Mouse (Mus musculus) stomach, embryonic 16.5 days (tissue): ENCODE measurements at regions not wholly inside any gene's neighbourhood (a gene's known extent, or its start where the extent isn't known, plus 50 kb on each side); places are given as distances from the start of the nearest gene placed in this dataset.

ENCODE experiments used
- ATAC-seq: fragments of 200-750 bp; cut with Nextera tagmentation; 2 replicates; pipeline ENCODE4 v1.8.0; 2017; ENCODE audit warnings: moderate number of reproducible peaks, moderate TSS enrichment; ENCODE audit not compliant: insufficient read depth, low FRiP score
- H3K27ac ChIP-seq: fragments of 300-500 bp; sonication (generic); 2 replicates; pipeline ENCODE4 v1.5.1; 2014; ENCODE audit warnings: low read length
- H3K27me3 ChIP-seq: fragments of 300-500 bp; sonication (generic); 2 replicates; pipeline ENCODE4 v1.6.1; 2014; ENCODE audit warnings: low read length, control low read depth, mixed read lengths; ENCODE audit not compliant: control insufficient read depth, insufficient read depth
- H3K36me3 ChIP-seq: fragments of 300-500 bp; sonication (generic); 2 replicates; pipeline ENCODE4 v1.6.1; 2014; ENCODE audit warnings: low read length; ENCODE audit not compliant: control insufficient read depth, insufficient read depth
- H3K4me1 ChIP-seq: fragments of 300-500 bp; sonication (generic); 2 replicates; pipeline ENCODE4 v1.6.1; 2014; ENCODE audit warnings: low read length, control low read depth, mixed read lengths; ENCODE audit not compliant: control insufficient read depth, insufficient read depth
- H3K4me2 ChIP-seq: fragments of 300-500 bp; sonication (generic); 2 replicates; pipeline ENCODE4 v1.6.1; 2014; ENCODE audit warnings: low read depth, low read length, mixed read lengths
- H3K4me3 ChIP-seq: fragments of 300-500 bp; sonication (generic); replicated peaks from 2 replicates; pipeline ENCODE4 v1.5.1; 2014; ENCODE audit warnings: mild to moderate bottlenecking, low read length
- H3K9ac ChIP-seq: fragments of 300-500 bp; sonication (generic); 2 replicates; pipeline ENCODE4 v1.6.1; 2014; ENCODE audit warnings: low read length
- H3K9me3 ChIP-seq: fragments of 300-500 bp; sonication (generic); replicated peaks from 2 replicates; pipeline ENCODE4 v1.6.1; 2016; ENCODE audit warnings: low read length, control low read depth; ENCODE audit not compliant: control insufficient read depth
- WGBS: fragments of 180-500 bp; shearing (Covaris S2); extraction: QIAGEN DNeasy Blood & Tissue Kit; methylation state at CpG from one replicate; pipeline ENCODE4 v1.1.7; 2014; 5-methylcytosine and 5-hydroxymethylcytosine counted together

DNA sequence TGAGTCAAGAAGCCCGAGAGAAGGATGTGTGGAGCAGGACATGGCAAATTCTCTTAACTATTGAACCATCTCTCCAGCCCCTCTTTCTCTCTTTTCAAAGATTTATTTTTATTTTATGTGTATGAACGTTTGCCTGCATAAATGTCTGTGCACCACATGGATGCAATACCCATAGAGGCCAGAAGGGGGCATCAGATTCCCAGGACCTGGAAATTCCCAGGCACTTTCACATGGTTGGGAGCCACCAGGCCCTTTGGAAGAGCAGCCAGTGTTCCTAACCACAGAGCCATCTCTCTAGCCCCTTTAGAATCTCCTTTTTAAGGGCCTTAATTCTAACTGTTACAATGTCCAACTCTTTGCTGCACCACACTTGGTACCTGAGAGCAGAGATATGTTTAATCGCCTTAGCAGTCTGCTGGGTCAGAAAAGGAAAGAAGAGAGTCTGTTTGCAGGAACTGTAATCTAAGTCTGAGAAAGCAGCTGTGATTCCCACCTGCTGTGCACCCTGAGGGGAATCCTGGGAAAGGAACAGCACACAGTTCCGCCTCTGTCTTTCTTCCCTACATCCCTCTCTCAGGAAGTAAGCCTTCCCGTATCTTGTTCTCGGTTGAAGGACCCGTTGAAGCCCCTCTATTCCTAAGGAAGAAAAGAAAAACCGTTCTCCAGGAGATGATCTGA lies 186.8 kb downstream of the Katnal1 start:
- Histone ChIP-seq H3K4me1 (peaks cover 11% of the 10 kb centered on the region; the same call in 1 of the 2 replicates), H3K36me3 (no peaks in the 10 kb centered on the region), H3K4me3 (no peak overlapping the region), H3K9me3 (no peaks in the 10 kb centered on the region), H3K27me3 (no peaks in the 10 kb centered on the region), H3K4me2 (no peak overlapping the region), H3K27ac (no peak overlapping the region), H3K9ac (no peak overlapping the region)
- ATAC-seq, result no peak
- 93% methylated on average over 8 of the region's 8 CpGs for WGBS

GRCm38 (mm10) chr5:148741267-148742004 lies 187.7 kb downstream of the Katnal1 start:
- no peaks in the 10 kb centered on the region for H3K9me3 ChIP-seq
- 73% methylated on average over 19 of the region's 19 CpGs for WGBS
- peak overlapping the region; percentile 63 for H3K27ac ChIP-seq
- H3K4me3 ChIP-seq, result no peak overlapping the region
- no peaks in the 10 kb centered on the region for H3K27me3 ChIP-seq
- H3K4me2 ChIP-seq, result no peak overlapping the region
- no peak overlapping the region for H3K9ac ChIP-seq
- H3K4me1 ChIP-seq, result peaks cover 11% of the 10 kb centered on the region; the same call in 1 of the 2 replicates
- H3K36me3 ChIP-seq, result no peaks in the 10 kb centered on the region
- ATAC-seq, result no peak

- Histone ChIP-seq H3K4me1 (peaks cover 11% of the 10 kb centered on the region; the same call in 1 of the 2 replicates), H3K4me3 (no peak overlapping the region), H3K27ac (peak overlapping the region; percentile 63), H3K9ac (no peak overlapping the region), H3K27me3 (no peaks in the 10 kb centered on the region), H3K4me2 (no peak overlapping the region), H3K9me3 (no peaks in the 10 kb centered on the region), H3K36me3 (no peaks in the 10 kb centered on the region)
- WGBS, result 41% methylated on average over 15 of the region's 15 CpGs
- ATAC-seq, result peak; percentile 83; the same call in 1 of the 2 replicates
Measured at GRCm38 (mm10) chr5:148740366-148741266, 188.0 kb upstream of the Ubl3 start.

DNA sequence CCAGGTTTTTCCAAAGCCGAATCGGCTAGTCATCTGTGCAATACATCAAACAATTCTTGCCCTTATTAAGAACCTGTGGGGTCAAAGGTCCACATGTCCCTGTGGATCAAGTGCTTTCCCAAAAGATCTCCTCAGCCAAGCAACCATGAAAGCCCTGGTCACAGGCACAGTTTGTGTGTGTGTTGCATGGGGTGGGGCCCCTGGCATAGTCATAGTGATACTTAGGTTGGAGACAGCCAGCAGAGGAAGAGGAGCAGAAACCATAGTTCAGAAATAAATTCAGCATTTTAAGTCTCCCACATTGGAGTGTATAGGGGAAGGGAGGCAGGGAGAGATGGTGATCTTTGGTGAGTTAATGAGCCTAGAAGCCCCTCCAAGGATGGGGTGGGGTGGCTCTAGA lies 187.1 kb upstream of the Ubl3 start:
- Histone ChIP-seq H3K27me3 (no peaks in the 10 kb centered on the region), H3K4me1 (peaks cover 11% of the 10 kb centered on the region; the same call in 1 of the 2 replicates), H3K9ac (no peak overlapping the region), H3K36me3 (no peaks in the 10 kb centered on the region), H3K4me2 (no peak overlapping the region), H3K9me3 (no peaks in the 10 kb centered on the region), H3K27ac (0 out of 2 replicates have a peak overlapping the region, but pooled peaks have one; percentile 63), H3K4me3 (no peak overlapping the region)
- no peak for ATAC-seq
- 65% methylated on average over 2 of the region's 2 CpGs for WGBS

- ATAC-seq, result peak; percentile 62
- Histone ChIP-seq H3K4me1 (peaks cover 11% of the 10 kb centered on the region; the same call in 1 of the 2 replicates), H3K27ac (no peak overlapping the region), H3K4me2 (no peak overlapping the region), H3K4me3 (no peak overlapping the region), H3K27me3 (no peaks in the 10 kb centered on the region), H3K9me3 (no peaks in the 10 kb centered on the region), H3K36me3 (no peaks in the 10 kb centered on the region), H3K9ac (no peak overlapping the region)
- WGBS, result 58% methylated on average over 3 of the region's 3 CpGs
Measured at GRCm38 (mm10) chr5:148739141-148739540, 186.6 kb upstream of the Ubl3 start.

- 73% methylated on average over 15 of the region's 15 CpGs for WGBS
- H3K4me3 ChIP-seq, result no peak overlapping the region
- H3K27ac ChIP-seq, result no peak overlapping the region
- ATAC-seq, result no peak
- 0 out of 2 replicates have a peak, but pooled peaks cover 3% of the 10 kb centered on the region for H3K9me3 ChIP-seq
- H3K9ac ChIP-seq, result no peak overlapping the region
- no peaks in the 10 kb centered on the region for H3K27me3 ChIP-seq
- H3K4me1 ChIP-seq, result no peaks in the 10 kb centered on the region
- H3K36me3 ChIP-seq, result no peaks in the 10 kb centered on the region
- no peak overlapping the region for H3K4me2 ChIP-seq
Measured at GRCm38 (mm10) chr5:148729541-148729940, 177.0 kb upstream of the Ubl3 start.

- 0 out of 2 replicates have a peak, but pooled peaks cover 3% of the 10 kb centered on the region for H3K9me3 ChIP-seq
- no peaks in the 10 kb centered on the region for H3K4me1 ChIP-seq
- ATAC-seq, result no peak
- no peak overlapping the region for H3K4me3 ChIP-seq
- no peak overlapping the region for H3K9ac ChIP-seq
- no peak overlapping the region for H3K4me2 ChIP-seq
- no peak overlapping the region for H3K27ac ChIP-seq
- no peaks in the 10 kb centered on the region for H3K27me3 ChIP-seq
- no peaks in the 10 kb centered on the region for H3K36me3 ChIP-seq
- 72% methylated on average over 1 of the region's 1 CpGs for WGBS
Measured at GRCm38 (mm10) chr5:148728492-148728891, 175.9 kb upstream of the Ubl3 start.

DNA sequence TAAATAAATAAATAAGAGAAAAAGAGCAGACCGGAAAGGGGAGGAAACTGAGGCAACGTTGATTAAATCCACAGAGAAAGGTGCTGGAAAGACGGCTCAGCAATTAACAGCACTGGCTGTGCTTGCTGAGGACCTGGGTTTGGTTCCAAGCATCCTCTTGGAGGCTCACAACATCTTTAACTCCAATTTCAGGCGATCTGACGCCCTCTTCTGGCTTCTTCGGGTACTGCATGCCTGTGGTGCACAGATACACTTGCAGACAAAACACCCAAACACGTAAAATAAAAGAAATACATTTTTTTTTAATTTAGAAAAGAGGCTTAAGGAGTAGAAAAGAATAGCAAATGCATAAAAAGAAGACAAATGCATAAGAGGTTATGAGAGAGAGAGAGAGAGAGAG lies 173.9 kb upstream of the Ubl3 start:
- Histone ChIP-seq H3K4me1 (no peaks in the 10 kb centered on the region), H3K4me2 (no peak overlapping the region), H3K9me3 (0 out of 2 replicates have a peak, but pooled peaks cover 3% of the 10 kb centered on the region), H3K27ac (no peak overlapping the region), H3K4me3 (no peak overlapping the region), H3K27me3 (no peaks in the 10 kb centered on the region), H3K36me3 (no peaks in the 10 kb centered on the region), H3K9ac (no peak overlapping the region)
- WGBS, result 71% methylated on average over 7 of the region's 7 CpGs
- ATAC-seq, result no peak
